Mouse (Mus musculus) ES-Bruce4 (cell line): ENCODE results near the gene Gm765.

Experiments used
- CTCF ChIP-seq: IDR thresholded peaks from one replicate; pipeline ENCODE4 v1.8.1; 2011; ENCODE audit warnings: low read depth, low read length
- EP300 ChIP-seq: IDR thresholded peaks from 2 replicates; pipeline ENCODE4 v1.6.1; 2011; ENCODE audit warnings: low read depth, low read length; ENCODE audit not compliant: insufficient read depth

DNA sequence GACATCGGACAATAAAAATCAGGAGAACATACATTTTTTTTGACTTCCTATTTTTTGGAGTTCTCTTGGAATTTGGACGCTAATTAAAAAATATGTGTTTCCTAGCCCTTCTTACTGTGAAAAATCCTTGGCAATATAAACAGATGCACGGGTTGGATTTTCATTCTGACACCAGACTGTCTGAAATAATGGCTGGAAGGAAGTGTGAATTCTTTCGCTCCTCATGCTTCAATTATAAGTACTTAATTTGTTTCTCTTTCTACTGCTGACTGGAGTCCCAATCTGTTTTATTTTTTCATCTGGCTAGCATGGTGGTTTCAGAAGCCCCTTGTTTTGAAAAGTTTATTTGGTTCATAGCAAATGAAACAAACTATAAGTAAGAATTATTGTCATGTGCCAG lies 59.8 kb downstream of the Gm765 start:
- TF ChIP-seq EP300: no peak
- no peak for TF ChIP-seq CTCF
